Mouse (Mus musculus) adrenal gland (tissue): Measurements from ENCODE around the gene Hnrnph1.

Source experiments
- intact Hi-C: fragments of 180-260 bp; cut with DNase I; formaldehyde crosslinking; loops from one replicate; pipeline ENCODE4 v1.15.1; 2025

Gene Hnrnph1

DNA sequence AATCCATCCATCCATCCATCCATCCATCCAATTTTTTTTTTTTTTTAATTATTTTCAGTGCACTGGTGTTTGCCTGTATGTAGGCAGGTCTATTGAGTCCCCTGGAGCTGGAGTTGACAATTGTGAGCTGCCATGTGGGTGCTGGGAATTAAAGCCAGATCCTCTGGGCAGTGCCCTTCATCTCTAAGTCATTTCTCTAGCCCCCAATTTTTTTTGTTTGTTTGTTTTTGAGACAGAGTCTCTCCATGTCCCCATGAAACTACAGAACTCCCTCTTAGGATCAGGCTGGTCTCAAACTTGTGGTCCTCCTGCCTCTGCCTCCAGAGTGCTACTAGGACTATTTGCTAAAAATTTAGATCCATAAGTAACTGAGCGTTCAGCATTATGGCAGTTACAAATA lies 4.9 kb upstream of the Hnrnph1 start:
- intact Hi-C loops = no loop called here

DNA sequence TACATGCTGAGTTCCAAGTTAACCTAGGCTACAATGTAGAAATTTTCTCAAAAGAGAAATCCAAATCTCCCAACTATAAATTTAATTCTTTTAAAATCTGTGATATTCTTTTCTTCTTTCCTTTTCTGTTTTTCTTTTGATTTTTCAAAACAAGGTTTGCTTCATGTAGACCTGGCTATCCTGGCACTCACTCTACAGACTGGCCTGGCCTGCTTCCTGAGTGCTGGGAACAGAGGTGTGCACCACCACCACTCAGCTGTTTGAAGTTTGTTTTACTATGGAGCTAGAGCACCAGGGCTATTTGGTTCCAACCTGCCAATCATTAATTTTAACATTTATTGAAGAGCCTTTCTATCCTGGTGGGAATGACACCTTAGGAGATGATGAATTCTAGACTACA lies 3.7 kb upstream of the Hnrnph1 start:
- intact Hi-C loops = no loop called here

DNA sequence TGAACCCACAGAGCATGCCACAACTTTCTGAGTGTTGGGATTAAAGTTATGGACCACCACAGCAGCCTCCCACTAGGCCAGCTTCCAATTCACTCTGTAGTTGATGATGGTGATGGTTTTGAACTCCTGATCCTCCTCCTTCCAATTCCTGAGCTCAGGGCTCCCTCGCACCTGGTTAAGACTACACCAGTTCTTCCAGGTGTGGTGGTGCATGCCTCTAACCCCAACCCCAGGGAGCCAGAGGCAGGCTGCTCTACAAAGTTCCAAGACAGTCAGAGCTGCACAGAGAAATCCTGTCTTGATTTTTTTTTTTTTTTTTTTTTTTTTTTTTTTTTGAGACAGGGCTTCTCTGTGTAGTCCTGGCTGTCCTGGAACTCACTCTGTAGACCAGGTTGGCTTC lies 3.2 kb upstream of the Hnrnph1 start:
- intact Hi-C loops = no loop called here

DNA sequence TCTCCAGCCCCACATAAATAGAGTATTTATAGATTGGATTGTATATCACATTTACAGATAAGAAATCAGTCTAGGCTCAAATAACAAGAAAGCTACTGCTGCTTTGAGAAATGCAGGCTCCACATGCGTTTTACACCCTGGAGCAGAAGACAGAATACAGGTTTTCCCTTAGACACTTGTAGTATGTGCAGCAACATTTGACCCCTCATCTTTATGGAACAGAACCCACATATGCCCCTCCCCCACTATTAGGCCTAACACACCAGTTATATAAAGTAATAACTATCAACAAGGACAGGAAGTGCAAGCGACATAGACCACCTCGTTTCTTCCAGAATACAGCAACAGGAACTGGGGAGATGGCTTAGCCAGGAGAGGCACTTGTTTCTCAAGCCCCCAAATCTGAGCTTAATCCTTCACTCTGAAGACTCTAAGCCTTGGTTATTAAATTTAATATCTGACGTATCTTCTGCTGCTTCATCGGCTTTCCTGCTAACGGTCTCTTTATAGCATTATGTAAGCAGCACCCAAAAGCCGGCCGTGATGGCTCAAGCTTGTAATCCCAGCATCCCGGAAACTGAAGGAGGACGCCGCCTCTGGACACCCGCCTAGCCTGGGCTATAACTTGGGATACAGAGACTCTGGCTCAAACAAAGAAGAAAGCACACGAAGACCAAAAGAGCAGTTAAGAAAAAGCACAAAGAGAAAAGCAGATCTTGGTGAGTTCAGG lies 2.3 kb upstream of the Hnrnph1 start:
- intact Hi-C loops = no loop called here

DNA sequence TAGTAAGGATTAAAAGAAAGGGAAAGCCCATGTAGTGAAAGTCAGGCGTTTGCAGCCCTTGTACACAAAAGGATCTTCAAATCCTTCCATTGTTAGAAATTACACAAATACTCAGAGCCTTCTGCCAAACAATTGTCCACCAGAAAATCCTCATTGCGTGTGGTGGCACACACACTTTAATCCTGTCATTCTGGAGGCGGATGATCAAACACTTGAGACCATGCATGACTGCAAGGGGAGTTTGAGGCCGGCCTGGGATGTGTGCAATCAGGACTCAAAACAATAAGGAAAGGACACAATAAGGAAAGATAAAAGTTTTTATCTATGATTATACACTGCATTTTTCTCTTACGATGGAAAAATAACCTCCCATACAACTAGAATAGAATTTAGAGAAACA lies 1.4 kb upstream of the Hnrnph1 start:
- intact Hi-C loops = no loop called here

DNA sequence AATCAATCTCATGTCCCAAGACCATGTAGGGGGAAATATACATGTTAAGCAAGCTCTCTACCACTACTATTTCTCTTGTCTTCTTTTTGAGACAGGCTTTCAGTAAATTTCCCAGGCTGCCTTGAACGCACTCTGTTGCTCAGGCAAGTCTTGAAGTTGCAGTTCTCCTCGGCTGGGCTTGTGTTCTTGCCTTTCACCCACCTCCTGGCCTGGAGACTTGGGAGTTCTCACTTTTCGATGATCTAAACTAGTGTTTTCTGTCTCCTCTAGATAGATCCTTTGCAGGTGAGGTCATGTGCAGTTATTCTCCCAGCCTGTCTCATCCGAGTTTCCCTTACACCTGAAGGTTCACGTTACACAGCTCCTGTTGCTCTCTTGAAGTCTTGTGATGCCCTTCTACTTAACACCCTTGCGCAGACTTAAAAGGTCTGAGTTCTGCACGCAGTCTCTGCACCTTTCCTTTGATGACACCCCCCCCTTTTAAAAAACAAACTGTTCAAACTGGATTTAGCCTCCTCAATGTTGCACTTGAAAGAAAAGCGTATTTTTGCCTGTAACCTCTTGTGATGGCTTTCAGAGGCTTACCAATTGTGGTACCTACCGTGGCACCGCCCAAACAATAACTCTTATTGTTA lies 517 bp upstream of the Hnrnph1 start:
- intact Hi-C loops = no loop called here

DNA sequence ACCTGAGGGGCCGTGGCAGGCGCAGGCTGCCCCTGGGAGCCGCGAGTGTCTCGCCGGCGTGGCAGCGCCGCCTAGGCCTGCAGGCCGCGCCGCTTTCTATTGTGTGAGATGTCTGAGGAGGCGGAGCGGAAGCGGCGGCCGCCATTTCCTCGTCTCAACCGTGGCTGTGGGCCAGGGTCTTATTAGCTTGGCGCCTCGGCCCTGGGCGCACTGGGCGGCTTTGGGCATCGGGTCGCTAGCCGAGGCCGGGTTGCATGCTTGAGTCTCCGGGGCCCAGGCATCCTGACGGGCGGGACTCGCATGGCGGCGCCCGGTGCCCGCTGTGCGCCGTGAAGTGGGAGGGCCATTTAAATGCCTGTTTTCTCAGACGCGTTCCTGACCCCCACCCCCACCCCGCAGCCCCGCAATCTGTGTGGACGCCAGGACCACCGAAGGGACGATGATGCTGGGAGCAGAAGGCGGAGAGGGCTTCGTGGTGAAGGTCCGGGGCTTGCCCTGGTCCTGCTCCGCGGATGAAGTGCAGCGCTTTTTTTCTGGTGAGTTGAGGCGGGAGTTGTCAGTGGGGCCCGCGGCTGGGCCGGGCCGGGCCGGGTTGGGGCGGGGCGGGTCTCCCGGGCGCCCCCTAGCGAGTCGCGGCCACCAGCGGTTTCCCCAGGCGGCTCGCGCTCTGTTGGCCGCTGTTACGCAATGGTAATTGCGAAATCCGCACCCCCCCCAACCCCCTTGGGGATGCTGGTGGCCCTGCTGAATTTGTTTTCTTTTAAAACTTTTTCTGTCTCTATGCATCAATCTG lies 1.3 kb downstream of the Hnrnph1 start:
- intact Hi-C loops = no loop called here

DNA sequence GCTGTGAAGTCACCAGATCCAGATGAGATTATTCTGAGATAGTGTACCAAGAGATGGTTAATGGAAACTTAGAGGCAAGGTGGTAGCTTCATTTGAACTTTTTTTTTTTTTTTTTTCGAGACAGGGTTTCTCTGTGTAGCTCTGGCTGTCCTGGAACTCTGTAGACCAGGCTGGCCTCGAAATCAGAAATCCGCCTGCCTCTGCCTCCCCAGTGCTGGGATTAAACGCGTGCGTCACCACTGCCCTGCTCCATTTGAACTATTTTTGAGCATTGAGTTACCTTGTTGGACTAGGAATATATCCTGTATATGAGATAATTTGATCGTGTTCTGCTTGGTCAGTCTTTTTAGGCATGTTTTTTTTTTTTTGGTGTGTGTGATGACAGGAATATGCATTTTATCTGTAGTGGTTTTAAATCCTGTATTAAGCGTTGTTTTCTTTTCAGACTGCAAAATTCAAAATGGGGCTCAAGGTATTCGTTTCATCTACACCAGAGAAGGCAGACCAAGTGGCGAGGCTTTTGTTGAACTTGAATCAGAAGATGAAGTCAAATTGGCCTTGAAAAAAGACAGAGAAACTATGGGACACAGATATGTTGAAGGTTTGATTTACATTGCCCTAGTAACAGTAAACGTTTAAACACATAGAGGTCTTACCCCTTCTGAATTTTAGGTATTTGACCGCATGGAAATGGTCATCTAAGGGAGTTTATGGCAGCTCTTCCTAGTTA lies 2.4 kb downstream of the Hnrnph1 start:
- intact Hi-C loops = no loop called here

DNA sequence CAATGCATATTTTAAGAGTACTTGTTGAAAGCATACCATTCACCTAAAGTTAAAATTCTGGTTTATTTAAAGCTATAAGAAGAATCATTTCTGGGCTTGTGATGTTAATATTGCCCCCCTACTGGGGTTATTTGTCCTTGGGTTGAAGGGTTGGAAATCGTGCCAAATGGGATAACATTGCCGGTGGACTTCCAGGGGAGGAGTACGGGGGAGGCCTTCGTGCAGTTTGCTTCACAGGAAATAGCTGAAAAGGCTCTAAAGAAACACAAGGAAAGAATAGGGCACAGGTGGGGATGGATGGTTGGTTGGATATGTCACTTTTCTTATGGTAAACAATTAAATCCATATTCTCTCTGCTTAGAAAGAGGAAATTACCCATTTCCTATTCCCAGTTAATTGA lies 4.5 kb downstream of the Hnrnph1 start:
- intact Hi-C loops = no loop called here

DNA sequence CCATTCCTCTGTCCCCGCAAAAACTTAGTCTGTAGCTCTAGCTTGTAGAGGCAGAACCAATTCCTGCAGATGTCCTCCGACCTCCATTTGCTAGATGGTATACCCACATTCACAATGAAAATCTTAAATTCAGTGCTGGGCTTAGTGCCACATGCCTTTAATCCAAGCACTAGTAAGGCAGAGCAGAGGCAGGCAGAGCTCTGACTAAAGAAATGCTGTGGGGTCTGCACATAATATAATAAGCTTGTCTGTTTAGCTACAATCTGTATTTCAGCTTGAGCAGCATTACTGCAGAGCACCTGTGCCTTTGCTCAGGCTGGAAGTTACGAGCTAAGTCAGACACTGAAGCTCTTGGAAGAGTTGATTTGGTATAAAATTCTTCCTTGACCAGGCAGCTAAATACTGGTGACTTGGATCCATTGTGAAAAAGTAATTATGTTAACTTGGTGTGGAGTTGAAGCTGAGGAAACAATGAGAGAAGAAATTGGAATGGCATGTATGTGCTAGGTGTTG lies 10.4 kb downstream of the Hnrnph1 start:
- intact Hi-C loops = no loop called here

DNA sequence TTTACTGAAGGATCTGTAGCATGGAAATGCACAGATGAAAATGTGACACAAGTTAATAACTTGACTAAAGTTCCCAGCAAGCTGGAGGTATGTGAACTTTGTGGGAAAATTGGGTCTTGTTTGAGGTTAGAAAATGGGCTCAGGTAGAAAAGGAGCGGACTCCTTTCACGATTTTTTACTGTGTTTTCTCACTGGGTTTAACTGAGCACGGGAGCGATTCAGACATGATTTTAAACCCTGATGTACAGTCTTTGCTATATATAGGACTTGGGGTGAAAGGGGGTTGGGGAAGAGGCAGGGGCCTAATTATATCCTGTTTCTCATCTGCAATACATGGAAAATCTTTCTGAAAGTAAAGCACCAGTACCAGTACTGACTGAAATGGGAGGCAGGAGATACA lies 10.9 kb downstream of the Hnrnph1 start:
- intact Hi-C loops = no loop called here

DNA sequence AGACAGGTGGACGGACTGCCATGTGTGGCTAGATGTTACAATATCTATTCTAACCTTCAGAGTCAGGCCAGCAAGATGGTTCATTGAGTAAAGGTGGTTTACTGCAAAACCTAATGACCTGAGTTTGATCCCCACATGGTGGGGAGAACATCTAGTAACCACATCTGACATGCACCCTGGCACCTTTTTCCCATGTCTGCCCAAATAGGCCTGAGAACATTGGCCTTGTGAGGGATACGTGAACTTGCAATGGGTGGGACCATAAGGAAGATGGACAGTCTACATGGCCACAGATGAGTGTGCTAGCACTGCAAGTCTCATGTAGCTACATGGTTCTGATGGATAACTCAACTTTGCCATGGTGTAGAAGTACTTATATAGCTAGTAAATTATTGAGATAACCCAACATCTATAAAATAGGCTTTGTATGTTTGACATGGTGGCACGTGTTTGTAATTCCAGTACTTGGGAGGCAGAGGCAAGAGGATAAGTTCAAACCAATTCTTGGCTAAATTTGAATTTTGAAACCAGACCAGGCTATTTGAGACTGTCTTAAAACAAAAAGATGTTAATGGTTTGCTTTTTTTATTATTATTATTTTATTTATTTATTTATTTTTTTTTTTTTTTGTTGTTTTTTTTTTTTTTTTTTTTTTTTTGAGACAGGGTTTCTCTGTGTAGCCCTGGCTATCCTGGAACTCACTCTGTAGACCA lies 11.6 kb downstream of the Hnrnph1 start:
- intact Hi-C loops = no loop called here

DNA sequence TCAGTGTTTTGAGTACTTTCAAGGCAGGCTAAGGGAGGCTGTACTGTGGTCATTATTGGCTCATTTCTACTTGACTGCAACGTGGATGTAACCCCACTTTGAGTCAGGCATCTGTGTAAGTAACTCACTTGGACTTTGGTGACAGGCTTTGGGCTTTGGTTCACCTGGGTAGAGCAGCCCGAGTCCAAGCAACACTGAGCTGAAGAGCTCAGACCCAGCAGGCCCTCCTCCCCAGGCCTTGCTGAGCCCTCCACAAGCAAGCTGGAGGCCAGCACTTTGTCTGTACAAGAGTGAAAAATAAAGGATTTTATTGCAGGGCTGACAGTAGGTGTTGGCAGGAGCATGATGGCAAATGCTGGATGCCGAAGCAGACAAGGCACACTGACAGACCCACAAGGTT lies 12.2 kb downstream of the Hnrnph1 start:
- intact Hi-C loops = no loop called here

DNA sequence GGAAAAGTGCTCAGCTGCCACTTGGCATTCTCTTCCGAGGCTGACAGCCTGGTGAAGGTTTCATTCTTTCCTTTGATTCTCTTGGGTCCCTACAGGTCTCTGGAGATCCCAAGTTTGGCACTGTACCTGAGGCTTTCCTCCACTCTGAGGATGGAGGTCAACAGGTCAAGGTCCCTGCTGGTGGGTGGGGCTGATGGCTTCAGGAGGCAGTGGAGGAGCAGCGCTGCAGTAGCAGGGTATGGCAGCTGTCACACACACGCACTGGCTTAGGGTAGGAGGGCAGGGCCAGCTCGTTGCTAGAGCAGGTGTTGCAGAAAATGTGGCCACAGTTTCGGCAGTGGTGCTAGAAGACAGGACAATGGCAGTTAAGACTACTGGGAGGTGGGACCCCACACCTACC lies 12.8 kb downstream of the Hnrnph1 start:
- intact Hi-C loops = no loop called here

DNA sequence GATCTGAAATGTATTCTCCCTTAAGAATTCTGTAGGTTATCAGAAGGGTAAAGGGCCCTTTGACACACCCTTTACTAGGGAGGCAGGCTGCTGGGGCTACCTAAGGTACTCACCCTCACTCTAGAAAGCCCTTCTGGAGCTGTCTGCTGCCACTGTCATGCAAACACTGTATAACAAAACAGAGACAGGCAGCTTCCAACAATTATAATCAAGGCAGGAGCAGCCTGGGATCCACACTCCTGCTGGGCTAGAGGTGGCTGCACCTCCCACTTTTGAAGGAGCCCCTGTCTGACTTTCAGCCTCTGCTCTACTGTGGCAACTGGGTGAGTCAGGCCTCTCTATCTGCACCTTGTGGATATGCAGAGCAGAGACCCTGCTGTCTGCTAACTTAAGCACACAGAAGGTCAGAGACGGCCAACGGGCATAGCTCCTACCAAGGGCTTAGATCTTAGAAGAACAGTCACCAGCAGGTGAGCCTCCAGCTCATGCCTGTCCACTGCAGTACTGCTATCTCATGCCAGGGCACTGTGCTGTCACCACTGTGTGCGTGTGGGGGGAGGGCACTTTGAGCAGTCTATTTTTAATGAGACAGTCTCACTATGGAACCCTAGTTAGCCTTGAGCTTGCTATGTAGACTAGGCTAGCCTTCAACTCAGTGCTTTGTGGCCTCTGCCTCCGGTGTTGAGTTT lies 14.6 kb downstream of the Hnrnph1 start:
- intact Hi-C loops = no loop called here

DNA sequence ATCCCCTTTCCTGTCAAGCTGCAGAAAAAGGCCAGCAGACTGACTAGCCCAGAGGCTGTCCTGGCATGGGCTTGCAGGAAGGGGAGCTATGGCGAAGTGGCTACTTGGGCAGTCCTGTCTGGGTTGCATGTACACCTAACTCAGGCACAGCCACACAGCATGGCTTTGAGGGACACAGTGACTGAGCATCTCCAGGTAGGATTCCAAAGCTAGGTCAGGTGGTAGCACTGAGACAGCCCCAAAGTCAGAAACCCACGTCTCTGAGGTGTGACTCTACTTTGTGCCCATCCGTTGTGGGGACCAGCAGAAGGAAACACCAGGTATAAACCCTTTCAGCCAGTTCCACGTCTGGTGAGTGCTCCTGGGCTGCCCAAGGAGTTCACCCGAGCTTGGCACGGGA lies 16.5 kb downstream of the Hnrnph1 start:
- intact Hi-C loops = no loop called here

DNA sequence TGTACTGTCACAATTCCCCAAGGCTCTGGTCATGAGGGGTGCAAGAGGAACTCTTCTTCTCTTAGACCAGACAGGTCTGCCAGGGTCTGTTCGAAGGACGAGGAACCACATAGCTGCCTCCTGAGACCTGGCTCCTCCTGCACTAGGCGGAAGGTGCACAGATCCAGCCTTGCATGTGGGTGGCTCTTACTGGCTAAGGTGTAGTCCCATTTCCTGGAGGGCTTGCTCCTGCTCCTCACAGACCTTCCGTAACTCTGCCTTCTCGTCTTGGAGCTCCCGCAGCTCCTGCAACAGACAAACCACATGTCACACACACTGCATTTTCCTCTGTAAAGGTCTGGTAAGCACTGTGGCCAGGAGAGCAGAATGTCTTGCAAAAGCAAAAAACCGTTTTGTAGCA lies 17.9 kb downstream of the Hnrnph1 start:
- intact Hi-C loops = no loop called here

DNA sequence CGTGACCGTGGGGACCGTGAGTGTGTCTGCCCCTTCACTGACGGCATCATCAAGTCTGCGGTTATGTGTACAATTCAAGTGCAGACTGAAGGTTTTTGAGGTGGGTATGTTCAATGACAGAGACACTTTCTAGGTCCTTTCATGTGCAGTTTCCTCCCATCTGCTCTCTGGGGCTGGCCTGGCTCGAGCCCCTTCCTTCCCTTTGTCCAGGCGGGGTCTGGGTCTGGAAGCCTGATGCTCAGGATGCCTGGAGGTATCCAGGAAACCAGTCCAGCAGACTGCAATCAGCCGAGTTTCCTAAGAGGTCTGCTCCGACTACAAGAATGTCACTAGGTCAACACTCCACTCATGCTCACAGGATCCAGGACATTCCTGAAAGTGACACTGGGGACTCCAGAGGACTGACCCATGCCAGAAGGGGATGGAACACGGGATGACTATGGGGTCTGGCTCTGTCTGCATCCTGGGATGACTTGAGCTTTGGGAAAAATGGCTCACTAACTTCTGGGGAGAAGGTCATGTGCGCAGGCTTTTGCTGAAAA lies 20.0 kb downstream of the Hnrnph1 start:
- intact Hi-C loops = no loop called here

DNA sequence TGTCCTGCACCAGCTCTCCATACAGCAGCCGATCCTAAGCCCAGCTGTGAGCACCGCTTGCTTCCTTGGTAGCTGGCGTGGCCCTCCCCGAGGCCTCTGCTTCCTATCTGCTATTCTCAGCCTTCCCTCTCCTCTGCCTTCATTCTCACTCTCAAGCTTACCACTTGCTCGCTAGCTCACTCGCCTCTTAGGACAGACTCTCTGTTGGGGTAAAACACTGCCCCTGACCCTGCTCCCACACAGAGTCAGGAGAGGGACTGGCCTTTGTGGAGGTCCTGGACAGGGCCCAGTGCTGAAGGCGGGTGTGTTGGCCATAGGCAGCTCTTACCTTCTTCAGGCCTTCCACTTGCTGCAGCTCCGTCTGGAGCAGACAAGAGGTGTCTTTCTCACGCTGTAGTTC lies 20.5 kb downstream of the Hnrnph1 start:
- intact Hi-C loops = no loop called here

DNA sequence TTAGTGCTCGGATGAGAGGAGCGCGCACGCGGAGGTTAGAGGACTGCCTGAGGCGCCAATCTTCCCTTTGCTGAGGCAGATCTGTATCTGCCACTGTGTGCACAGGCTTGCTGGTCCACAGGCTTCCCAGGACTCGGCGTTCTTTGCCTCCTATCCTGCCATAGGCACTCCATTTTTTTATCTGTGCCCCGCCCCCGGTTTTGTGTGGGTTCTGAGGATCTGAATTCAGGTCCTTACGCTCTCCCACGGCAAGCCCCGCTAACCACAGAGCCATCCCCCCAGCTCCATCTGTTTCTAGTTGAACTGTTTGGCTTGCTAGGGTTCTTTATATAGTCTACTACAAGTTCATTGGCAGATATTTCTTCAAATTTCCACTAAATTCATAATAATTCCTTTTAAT lies 22.0 kb downstream of the Hnrnph1 start:
- intact Hi-C loops = no loop called here
